Mouse (Mus musculus) G1E (cell line): ENCODE results near the gene Lrguk.

Experiments used
- CTCF ChIP-seq: IDR thresholded peaks from 2 replicates; pipeline ENCODE4 v1.5.1; 2012; ENCODE audit warnings: low read depth, low read length, inconsistent platforms, mixed read lengths
- GATA1 ChIP-seq: IDR thresholded peaks from 2 replicates; pipeline ENCODE4 v1.6.1; 2012; ENCODE audit warnings: borderline replicate concordance, low read length, inconsistent platforms, mixed read lengths
- GATA2 ChIP-seq: IDR thresholded peaks from 2 replicates; pipeline ENCODE4 v1.6.1; 2012; ENCODE audit warnings: low read depth, low read length, inconsistent platforms, borderline replicate concordance
- POLR2AphosphoS5 ChIP-seq: IDR thresholded peaks from 2 replicates; pipeline ENCODE4 v1.6.1; 2012; ENCODE audit warnings: low read depth, low read length, inconsistent platforms; ENCODE audit not compliant: insufficient replicate concordance
- TAL1 ChIP-seq: conservative IDR thresholded peaks from 2 replicates; pipeline ENCODE4 v1.6.1; 2012; ENCODE audit warnings: low read depth, low read length, inconsistent platforms, mixed read lengths

- TF ChIP-seq CTCF (no peak), GATA2 (no peak), TAL1 (no peak), GATA1 (no peak), POLR2AphosphoS5 (no peak)
Measured at GRCm38 (mm10) chr6:34179911-34180310, 150.7 kb downstream of the Lrguk start.
